Mouse (Mus musculus): ENCODE measurements around the gene Ube3c. TPM values are rescaled to one million over a fixed set of nuclear protein-coding genes. Genes with fewer than 3 reads are reported as not detected.
"Not testable (repeated sequence)": the region's sequence is repeated elsewhere in the genome, so short reads cannot be mapped to it uniquely, and the experiment has no call there.

The Ube3c gene
- polyA plus RNA-seq (2014; fragmentation: Nextera tagmentation; extraction: Ambion mirVana): 20.4 and 24.9 TPM in 2 replicates

DNA sequence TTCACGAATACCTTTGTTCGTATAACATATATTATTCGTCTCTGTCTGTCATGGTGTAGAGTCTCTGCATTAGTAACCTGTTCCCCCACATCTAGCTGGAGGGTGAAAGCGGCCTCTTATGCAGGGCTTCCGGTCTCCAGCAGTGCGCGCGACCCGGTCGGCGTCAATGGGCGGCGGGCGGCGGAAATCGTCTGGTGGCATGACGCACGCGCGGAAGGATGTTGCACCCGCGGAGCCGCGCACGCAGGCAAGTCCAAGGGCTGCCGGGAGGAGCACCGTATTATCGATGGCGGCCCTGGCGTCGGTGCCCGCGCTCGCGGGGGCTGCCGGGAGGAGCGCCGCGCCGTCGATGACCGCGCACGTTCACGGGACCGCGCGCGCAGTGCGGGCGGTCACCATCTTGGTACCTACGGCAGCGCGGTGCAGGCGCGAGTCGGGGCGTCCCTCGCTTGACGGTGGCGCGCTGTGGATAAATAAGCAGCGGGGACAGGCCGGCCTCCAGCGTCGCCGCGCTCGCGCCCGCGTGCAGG, at the start of gene Ube3c:
Ube3c (plus strand) TSS at position 395 of the 530 bp plus-strand sequence.
- DNase-seq (ENCODE audit: low spot score) (peak; percentile 99), ATAC-seq (peak; percentile 97)
- Histone ChIP-seq H3K9ac (ENCODE audit: low read length) (peak within 1 kb of the TSS; percentile 80), H3K4me1 (ENCODE audit: control insufficient read depth, insufficient read depth, low read length) (peaks cover 12% of the 10 kb centered on the region), H3K36me3 (ENCODE audit: control insufficient read depth, insufficient read depth, low read length) (peaks cover 5% of the 10 kb centered on the region; the same call in 1 of the 2 replicates), H3K9me3 (replicated peaks; ENCODE audit: control insufficient read depth, low read length) (no peaks in the 10 kb centered on the region), H3K4me3 (ENCODE audit: low read depth, low read length) (peak within 1 kb of the TSS; percentile 87), H3K4me2 (ENCODE audit: low read length) (peak within 1 kb of the TSS; percentile 97), H3K27me3 (replicated peaks; ENCODE audit: control insufficient read depth, insufficient read depth, low read length) (no peaks in the 10 kb centered on the region), H3K27ac (ENCODE audit: low read depth, low read length) (peak within 1 kb of the TSS; percentile 95)
- WGBS: under 1% methylated on average over 72 of the region's 72 CpGs

DNA sequence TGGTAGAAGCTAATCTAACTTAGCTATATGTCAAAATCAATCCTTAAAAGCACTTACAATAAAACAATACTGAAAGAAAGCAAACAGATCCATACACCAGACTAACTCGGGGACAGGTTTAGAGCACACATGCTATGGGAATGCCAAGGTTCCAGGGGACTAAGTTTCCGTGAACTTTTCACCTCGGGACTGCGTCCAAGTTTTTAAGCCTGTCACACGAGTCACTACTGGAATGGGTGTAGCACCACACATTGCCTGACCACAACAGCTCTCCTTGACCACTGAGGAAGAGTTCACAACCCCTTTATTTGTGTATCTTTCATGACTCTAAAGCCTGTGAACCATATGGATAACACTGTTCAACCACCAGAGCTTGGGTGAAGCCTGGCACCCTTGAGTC, 8.9 kb upstream of the Ube3c start:
- no peaks in the 10 kb centered on the region for H3K9me3 ChIP-seq (replicated peaks; ENCODE audit: control insufficient read depth, low read length)
- no peaks in the 10 kb centered on the region for H3K4me1 ChIP-seq (ENCODE audit: control insufficient read depth, insufficient read depth, low read length)
- ATAC-seq (no peak), DNase-seq (ENCODE audit: low spot score) (no peak)
- H3K27ac ChIP-seq (ENCODE audit: low read depth, low read length): no peak overlapping the region
- no peak overlapping the region for H3K4me3 ChIP-seq (ENCODE audit: low read depth, low read length)
- WGBS: 87% methylated on average over 5 of the region's 5 CpGs
- no peaks in the 10 kb centered on the region for H3K36me3 ChIP-seq (ENCODE audit: control insufficient read depth, insufficient read depth, low read length)
- H3K27me3 ChIP-seq (replicated peaks; ENCODE audit: control insufficient read depth, insufficient read depth, low read length): no peaks in the 10 kb centered on the region
- no peak overlapping the region for H3K4me2 ChIP-seq (ENCODE audit: low read length)
- H3K9ac ChIP-seq (ENCODE audit: low read length): no peak overlapping the region

DNA sequence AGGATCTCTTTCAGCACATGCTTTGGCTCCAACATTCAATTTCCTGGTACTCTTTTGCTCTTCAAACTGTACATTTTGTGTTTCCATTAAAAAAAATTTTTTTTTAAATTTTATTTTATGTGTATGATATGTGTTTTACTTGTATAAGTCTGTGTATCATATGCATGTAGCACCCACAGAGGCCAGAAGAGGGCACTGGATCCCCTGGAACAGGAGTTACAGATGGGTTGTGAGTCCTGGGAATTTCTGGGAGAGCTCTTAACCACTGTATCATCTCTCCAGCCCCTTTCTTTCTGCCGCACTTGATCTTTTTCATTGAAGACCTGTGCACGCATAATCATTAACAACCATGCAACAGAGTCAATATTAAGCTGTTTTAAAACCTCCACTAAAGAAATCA, 8.4 kb upstream of the Ube3c start:
- WGBS: 94% methylated on average over 2 of the region's 2 CpGs
- H3K9me3 ChIP-seq (replicated peaks; ENCODE audit: control insufficient read depth, low read length): no peaks in the 10 kb centered on the region
- H3K4me2 ChIP-seq (ENCODE audit: low read length): no peak overlapping the region
- H3K9ac ChIP-seq (ENCODE audit: low read length): no peak overlapping the region
- no peaks in the 10 kb centered on the region for H3K36me3 ChIP-seq (ENCODE audit: control insufficient read depth, insufficient read depth, low read length)
- no peaks in the 10 kb centered on the region for H3K27me3 ChIP-seq (replicated peaks; ENCODE audit: control insufficient read depth, insufficient read depth, low read length)
- no peak overlapping the region for H3K4me3 ChIP-seq (ENCODE audit: low read depth, low read length)
- H3K27ac ChIP-seq (ENCODE audit: low read depth, low read length): no peak overlapping the region
- DNase-seq (ENCODE audit: low spot score) (no peak), ATAC-seq (no peak)
- H3K4me1 ChIP-seq (ENCODE audit: control insufficient read depth, insufficient read depth, low read length): no peaks in the 10 kb centered on the region

DNA sequence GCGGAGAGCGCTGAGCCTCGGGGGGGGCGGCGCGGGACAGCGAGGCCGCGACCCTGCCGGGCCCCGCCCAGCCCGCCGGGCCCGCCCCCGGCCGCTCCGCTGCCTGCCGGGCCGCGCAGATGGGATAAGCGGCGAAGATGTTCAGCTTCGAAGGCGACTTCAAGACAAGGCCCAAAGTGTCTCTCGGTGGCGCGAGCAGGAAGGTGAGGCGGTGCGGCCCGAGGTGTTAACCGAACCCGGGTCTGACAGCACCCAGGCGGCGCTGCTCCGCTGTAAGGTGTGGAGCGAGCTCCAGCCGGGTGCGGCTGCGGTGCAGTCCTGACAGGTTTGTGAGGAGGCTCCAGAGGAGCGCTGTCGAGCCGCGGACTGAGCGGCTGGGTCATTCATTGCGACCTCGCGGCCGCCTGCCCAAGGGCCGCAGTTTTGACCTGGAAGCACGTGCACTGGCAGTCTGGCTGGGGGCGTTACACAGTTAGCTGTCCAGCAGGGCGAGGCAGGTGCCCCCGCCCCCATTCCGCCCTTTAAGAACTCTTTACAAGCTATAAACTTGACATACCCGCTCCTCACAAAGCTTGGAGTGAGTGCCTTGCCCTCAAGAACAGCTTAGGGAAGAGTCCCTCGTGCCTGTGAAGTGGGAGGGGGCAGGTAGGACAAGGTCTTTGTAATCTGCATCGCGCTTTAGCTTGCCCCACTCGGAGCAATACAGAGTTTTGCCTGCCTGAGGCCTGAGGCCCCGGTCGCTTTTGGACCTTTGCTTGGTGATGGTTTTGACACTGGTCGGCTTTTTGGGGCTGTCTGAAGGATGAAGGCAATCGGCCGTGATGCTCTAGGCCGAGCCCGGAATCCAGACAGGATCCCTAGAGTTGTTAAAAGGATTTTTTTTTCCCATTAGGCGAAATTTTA, 587 bp downstream of the Ube3c start:
- H3K4me1 ChIP-seq (ENCODE audit: control insufficient read depth, insufficient read depth, low read length): peaks cover 12% of the 10 kb centered on the region
- no peaks in the 10 kb centered on the region for H3K27me3 ChIP-seq (replicated peaks; ENCODE audit: control insufficient read depth, insufficient read depth, low read length)
- peak overlapping the region; percentile 80 for H3K9ac ChIP-seq (ENCODE audit: low read length)
- peak overlapping the region; percentile 97 for H3K4me2 ChIP-seq (ENCODE audit: low read length)
- ATAC-seq: peak; percentile 61
- H3K27ac ChIP-seq (ENCODE audit: low read depth, low read length): peak overlapping the region; percentile 95
- 2% methylated on average over 64 of the region's 67 CpGs for WGBS
- no peaks in the 10 kb centered on the region for H3K9me3 ChIP-seq (replicated peaks; ENCODE audit: control insufficient read depth, low read length)
- H3K36me3 ChIP-seq (ENCODE audit: control insufficient read depth, insufficient read depth, low read length): peaks cover 5% of the 10 kb centered on the region; the same call in 1 of the 2 replicates
- DNase-seq (ENCODE audit: low spot score): no peak
- H3K4me3 ChIP-seq (ENCODE audit: low read depth, low read length): peak overlapping the region; percentile 87

DNA sequence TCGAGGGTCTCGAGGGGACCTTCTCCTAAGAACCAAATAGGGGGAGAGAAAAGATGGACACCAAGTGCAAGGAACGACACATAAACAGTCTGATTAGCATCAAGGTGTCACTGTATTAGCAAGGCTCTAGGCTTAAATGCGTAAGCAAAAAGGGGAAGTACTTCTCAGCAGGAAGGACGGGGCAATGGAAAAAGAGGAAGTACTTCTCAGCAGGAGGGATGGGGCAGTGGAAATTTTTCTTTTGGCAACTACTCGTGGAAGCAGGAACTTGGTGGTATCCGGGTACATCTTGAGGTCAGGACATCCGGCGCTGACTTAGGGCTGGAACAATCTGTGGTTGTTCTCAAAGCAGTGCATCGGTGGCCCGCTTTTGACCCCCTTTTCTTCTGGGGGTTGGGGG, 5.2 kb downstream of the Ube3c start:
- not testable (repeated sequence) for H3K9ac ChIP-seq (ENCODE audit: low read length); H3K27ac ChIP-seq (ENCODE audit: low read depth, low read length); H3K4me2 ChIP-seq (ENCODE audit: low read length); H3K36me3 ChIP-seq (ENCODE audit: control insufficient read depth, insufficient read depth, low read length); ATAC-seq; H3K4me3 ChIP-seq (ENCODE audit: low read depth, low read length); H3K27me3 ChIP-seq (replicated peaks; ENCODE audit: control insufficient read depth, insufficient read depth, low read length); H3K9me3 ChIP-seq (replicated peaks; ENCODE audit: control insufficient read depth, low read length); DNase-seq (ENCODE audit: low spot score)
- H3K4me1 ChIP-seq (ENCODE audit: control insufficient read depth, insufficient read depth, low read length): peaks cover 12% of the 10 kb centered on the region
- WGBS: 91% methylated on average over 11 of the region's 11 CpGs

DNA sequence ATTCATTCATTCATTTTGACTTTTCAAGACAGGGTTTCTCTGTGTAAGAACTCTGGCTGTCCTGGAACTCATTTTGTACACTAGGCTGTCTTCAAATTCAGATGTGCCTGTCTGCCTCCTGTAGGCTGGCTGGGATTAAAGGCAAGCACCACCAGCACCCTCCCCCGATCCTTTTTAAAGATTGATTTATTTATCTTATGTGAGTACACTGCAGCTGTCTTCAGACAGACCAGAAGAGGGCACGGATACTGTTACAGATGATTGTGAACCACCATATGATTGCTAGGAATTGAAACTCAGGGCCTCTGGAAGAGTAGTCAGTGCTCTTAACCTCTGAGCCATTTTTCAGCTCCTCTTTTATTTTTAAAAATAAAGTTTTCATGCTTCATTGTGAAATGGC, 6.0 kb downstream of the Ube3c start:
- peaks cover 12% of the 10 kb centered on the region for H3K4me1 ChIP-seq (ENCODE audit: control insufficient read depth, insufficient read depth, low read length)
- DNase-seq (ENCODE audit: low spot score) (no peak), ATAC-seq (no peak)
- peaks cover 5% of the 10 kb centered on the region; the same call in 1 of the 2 replicates for H3K36me3 ChIP-seq (ENCODE audit: control insufficient read depth, insufficient read depth, low read length)
- H3K27me3 ChIP-seq (replicated peaks; ENCODE audit: control insufficient read depth, insufficient read depth, low read length): no peaks in the 10 kb centered on the region
- H3K4me2 ChIP-seq (ENCODE audit: low read length): no peak overlapping the region
- H3K4me3 ChIP-seq (ENCODE audit: low read depth, low read length): no peak overlapping the region
- H3K27ac ChIP-seq (ENCODE audit: low read depth, low read length): no peak overlapping the region
- no peak overlapping the region for H3K9ac ChIP-seq (ENCODE audit: low read length)
- WGBS: 88% methylated on average over 2 of the region's 2 CpGs
- no peaks in the 10 kb centered on the region for H3K9me3 ChIP-seq (replicated peaks; ENCODE audit: control insufficient read depth, low read length)

DNA sequence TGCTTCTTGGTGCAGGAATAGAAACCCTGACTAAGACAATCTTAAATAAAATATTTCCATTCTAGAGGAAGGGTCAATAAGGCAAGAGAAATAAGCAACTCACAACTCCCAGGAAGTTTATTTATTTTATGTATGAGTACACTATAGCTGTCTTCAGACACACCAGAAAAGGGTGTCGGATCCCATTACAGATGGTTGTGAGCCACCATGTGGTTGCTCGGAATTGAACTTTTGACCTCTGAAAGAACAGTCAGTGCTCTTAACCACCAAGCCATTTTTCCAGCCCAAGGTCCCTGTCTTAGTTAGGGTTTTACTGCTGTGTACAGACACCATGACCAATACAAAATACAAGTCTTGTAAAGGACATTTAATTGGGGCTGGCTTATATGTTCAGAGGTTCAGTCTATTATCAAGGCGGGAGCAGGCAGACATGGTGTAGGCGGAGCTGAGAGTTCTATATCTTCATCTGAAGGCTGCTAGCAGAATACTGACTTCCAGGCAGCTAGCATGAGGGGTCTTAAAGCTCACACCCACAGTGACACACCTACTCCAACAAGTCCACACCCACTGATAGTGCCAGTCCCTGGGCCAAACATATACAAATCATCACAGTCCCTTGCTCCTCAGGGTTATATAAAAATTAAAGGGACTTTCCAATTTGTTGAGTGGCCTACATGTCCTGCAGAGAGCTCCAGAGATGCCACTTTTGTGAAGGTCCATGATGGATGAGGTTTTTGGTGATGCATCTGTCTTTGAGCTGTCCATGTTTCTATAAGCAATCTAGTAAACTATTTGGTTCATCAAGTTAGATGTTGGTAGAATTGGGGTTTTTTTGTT, 9.0 kb downstream of the Ube3c start:
- H3K9ac ChIP-seq (ENCODE audit: low read length): no peak overlapping the region
- no peaks in the 10 kb centered on the region for H3K36me3 ChIP-seq (ENCODE audit: control insufficient read depth, insufficient read depth, low read length)
- DNase-seq (ENCODE audit: low spot score) (no peak), ATAC-seq (no peak)
- no peaks in the 10 kb centered on the region for H3K9me3 ChIP-seq (replicated peaks; ENCODE audit: control insufficient read depth, low read length)
- no peaks in the 10 kb centered on the region for H3K27me3 ChIP-seq (replicated peaks; ENCODE audit: control insufficient read depth, insufficient read depth, low read length)
- no peaks in the 10 kb centered on the region for H3K4me1 ChIP-seq (ENCODE audit: control insufficient read depth, insufficient read depth, low read length)
- H3K4me3 ChIP-seq (ENCODE audit: low read depth, low read length): no peak overlapping the region
- H3K27ac ChIP-seq (ENCODE audit: low read depth, low read length): no peak overlapping the region
- no peak overlapping the region for H3K4me2 ChIP-seq (ENCODE audit: low read length)
- WGBS: 92% methylated on average over 4 of the region's 4 CpGs

DNA sequence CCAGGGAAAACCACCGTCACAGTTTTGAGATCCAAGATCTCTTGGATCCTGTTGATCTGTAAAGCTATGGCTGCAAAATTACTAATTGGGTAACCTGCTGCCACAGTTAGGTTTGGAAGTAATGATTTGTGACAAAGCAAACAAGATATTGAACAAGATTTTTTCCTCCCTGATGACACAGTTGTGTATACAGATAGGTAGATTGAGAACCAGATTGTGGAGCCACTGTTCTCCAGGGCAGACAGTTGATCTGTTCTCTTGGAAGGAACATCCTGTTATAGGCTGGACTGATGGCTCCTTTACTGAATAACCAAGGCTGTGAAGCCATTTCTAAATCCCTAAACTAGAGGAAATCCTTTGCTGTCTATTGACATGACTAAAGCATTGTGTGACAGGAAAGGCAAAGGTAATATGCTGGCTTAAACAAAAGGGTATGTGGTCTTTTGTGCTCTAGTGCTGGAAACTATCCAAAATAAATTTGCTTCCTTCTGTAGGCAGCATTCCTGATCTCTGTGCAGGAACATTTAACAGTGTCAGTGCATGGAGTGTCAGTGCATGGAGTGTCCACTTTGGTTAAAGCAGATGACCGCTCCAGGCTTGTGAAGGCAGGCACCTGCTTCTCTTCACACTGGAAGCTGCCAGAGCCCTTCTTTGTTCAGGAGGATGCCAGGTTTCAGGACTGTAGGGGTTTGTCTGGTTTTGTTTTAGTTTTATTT, 15.0 kb downstream of the Ube3c start:
- 89% methylated on average over 2 of the region's 2 CpGs for WGBS
- ATAC-seq (no peak), DNase-seq (ENCODE audit: low spot score) (peak; percentile 13)
- Histone ChIP-seq H3K4me2 (ENCODE audit: low read length) (no peak overlapping the region), H3K4me1 (ENCODE audit: control insufficient read depth, insufficient read depth, low read length) (no peaks in the 10 kb centered on the region), H3K36me3 (ENCODE audit: control insufficient read depth, insufficient read depth, low read length) (peaks cover 3% of the 10 kb centered on the region; the same call in 1 of the 2 replicates), H3K27ac (ENCODE audit: low read depth, low read length) (no peak overlapping the region), H3K4me3 (ENCODE audit: low read depth, low read length) (no peak overlapping the region), H3K27me3 (replicated peaks; ENCODE audit: control insufficient read depth, insufficient read depth, low read length) (no peaks in the 10 kb centered on the region), H3K9ac (ENCODE audit: low read length) (no peak overlapping the region), H3K9me3 (replicated peaks; ENCODE audit: control insufficient read depth, low read length) (no peaks in the 10 kb centered on the region)

Measured in forebrain, embryonic 14.5 days (tissue).